Mouse (Mus musculus): Measurements from ENCODE around the gene Ece2. TPM values are rescaled to one million over a fixed set of nuclear protein-coding genes. Genes with fewer than 3 reads are reported as not detected.
A peak's percentile ranks its signal among the peaks of the same experiment; 100 is the strongest.

Ece2 gene
- polyA plus RNA-seq, 1 experiment: 79.0 TPM

GRCm38 (mm10) chr16:20596687-20597441 is 32.8 kb upstream of the Ece2 start:
- Histone ChIP-seq H3K4me3 (replicated peaks; ENCODE audit: insufficient read depth, low read depth, low read length) (no peak overlapping the region), H3K27ac (ENCODE audit: insufficient read depth, low read length) (no peak overlapping the region), H3K27me3 (ENCODE audit: control insufficient read depth, insufficient read depth, low read length) (no peaks in the 10 kb centered on the region; the same call in 1 of the 2 replicates), H3K4me1 (ENCODE audit: control insufficient read depth, insufficient read depth, low read length) (no peaks in the 10 kb centered on the region)
- TF ChIP-seq CTCF (IDR thresholded peaks at IDR 0.05; ENCODE audit: borderline replicate concordance, insufficient read depth, low read depth, low read length) (no peak), POLR2A (IDR thresholded peaks at IDR 0.05; ENCODE audit: borderline replicate concordance, insufficient read depth, low read length) (no peak)
- 71% methylated on average over 7 of the region's 7 CpGs for WGBS
- no peak for DNase-seq

DNA sequence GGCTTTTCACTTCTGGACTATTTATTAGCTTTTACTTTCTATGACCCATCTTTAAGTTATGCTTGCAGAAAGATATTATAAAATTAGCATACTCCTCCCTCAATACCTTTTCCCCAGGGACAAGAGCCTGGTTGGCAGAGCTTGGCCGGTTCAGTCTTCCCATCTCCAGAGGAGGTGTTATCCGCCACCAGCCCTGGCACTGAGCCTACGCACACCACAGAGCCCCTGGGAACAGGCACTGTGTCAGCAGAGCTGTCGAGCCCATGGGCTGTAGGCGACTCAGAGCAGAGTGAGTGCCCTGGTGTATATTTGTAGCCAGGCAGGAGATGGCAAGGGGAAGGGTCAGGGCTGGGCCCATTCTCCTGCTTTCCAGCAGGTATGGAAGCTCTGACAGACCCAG is 29.1 kb upstream of the Ece2 start:
- Histone ChIP-seq H3K4me1 (ENCODE audit: control insufficient read depth, insufficient read depth, low read length) (no peaks in the 10 kb centered on the region), H3K27ac (ENCODE audit: insufficient read depth, low read length) (no peak overlapping the region), H3K4me3 (replicated peaks; ENCODE audit: insufficient read depth, low read depth, low read length) (no peak overlapping the region), H3K27me3 (ENCODE audit: control insufficient read depth, insufficient read depth, low read length) (no peaks in the 10 kb centered on the region; the same call in 1 of the 2 replicates)
- DNase-seq: no peak
- TF ChIP-seq CTCF (IDR thresholded peaks at IDR 0.05; ENCODE audit: borderline replicate concordance, insufficient read depth, low read depth, low read length) (no peak), POLR2A (IDR thresholded peaks at IDR 0.05; ENCODE audit: borderline replicate concordance, insufficient read depth, low read length) (no peak)
- 13% methylated on average over 5 of the region's 5 CpGs for WGBS

DNA sequence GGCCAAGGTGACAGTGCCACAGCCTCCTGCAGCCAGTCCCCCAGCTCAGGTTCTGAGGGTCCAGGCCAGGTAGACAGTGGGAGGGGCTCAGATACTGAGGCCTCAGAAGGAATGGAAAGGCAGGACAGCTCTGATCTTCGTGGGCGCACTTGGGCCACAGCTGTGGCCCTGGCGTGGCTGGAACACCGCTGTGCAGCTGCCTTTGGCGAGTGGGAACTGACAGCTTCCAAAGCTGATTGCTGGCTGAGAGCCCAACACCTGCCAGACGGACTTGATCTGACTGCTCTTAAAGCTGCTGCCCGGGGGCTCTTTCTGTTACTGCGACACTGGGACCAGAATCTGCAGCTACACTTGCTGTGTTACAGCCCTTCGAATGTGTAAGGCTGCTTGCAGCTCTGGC is 24.9 kb upstream of the Ece2 start:
- Histone ChIP-seq H3K27me3 (ENCODE audit: control insufficient read depth, insufficient read depth, low read length) (no peaks in the 10 kb centered on the region), H3K27ac (ENCODE audit: insufficient read depth, low read length) (no peak overlapping the region), H3K4me1 (ENCODE audit: control insufficient read depth, insufficient read depth, low read length) (no peaks in the 10 kb centered on the region), H3K4me3 (replicated peaks; ENCODE audit: insufficient read depth, low read depth, low read length) (no peak overlapping the region)
- no peak for TF ChIP-seq POLR2A (IDR thresholded peaks at IDR 0.05; ENCODE audit: borderline replicate concordance, insufficient read depth, low read length)
- TF ChIP-seq CTCF (IDR thresholded peaks at IDR 0.05; ENCODE audit: borderline replicate concordance, insufficient read depth, low read depth, low read length): no peak
- no peak for DNase-seq
- WGBS: 19% methylated on average over 9 of the region's 9 CpGs

- TF ChIP-seq POLR2A (IDR thresholded peaks at IDR 0.05; ENCODE audit: borderline replicate concordance, insufficient read depth, low read length) (peak; percentile 97), CTCF (IDR thresholded peaks at IDR 0.05; ENCODE audit: borderline replicate concordance, insufficient read depth, low read depth, low read length) (no peak)
- H3K27ac ChIP-seq (ENCODE audit: insufficient read depth, low read length): peak overlapping the region; percentile 55
- WGBS: under 1% methylated on average over 28 of the region's 28 CpGs
Measured at GRCm38 (mm10) chr16:20610501-20611356, 18.9 kb upstream of the Ece2 start.

DNA sequence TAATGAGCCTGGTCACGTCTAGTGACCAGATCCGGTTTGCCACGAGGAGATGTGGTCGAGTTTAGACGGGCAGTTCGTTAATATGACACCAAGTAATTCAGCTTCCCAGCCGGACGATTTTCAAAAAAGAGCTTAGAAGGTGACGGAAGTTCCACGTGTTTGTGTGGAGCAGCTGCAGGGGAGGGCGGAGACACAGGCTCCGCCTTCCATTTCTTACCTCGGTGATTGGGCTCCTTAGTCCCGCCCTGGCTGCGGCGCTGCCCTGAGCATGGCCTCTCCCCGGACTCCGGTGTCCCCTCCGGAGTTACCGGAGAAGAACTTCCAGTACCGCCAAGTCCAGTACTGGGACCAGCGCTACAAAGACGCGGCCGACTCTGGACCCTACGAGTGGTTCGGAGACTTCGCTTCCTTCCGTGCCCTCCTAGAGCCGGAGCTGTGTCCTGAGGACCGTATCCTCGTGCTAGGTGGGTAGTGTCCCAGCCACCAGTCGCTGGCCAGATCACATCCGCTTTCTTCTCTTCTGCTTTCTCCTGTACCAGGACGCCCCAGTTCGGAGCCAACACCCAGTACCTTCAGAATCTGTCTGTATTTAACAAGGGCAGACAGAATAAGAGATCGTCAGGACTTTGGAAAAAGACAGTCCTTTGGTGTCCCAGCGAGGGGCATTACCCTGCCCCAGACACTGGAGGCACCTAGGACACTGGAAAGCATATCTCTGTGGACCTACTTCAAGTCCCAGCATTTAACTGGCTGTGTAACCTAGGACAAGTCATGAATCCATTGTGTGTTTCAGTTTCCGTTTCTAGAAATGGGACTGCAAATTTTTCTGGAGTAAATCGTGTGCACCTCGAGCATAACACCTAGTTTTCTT is 18.0 kb upstream of the Ece2 start, which contains the start of the genes Eef1akmt4, Gm49333 and Alg3:
TSS of gene Eef1akmt4 (plus strand) at position 237 of the 871 bp plus-strand sequence.
TSS of gene Gm49333 (plus strand) at position 254 of the 871 bp plus-strand sequence.
TSS of gene Alg3 (minus strand) at position 379 of the 871 bp plus-strand sequence.
- TF ChIP-seq CTCF (IDR thresholded peaks at IDR 0.05; ENCODE audit: borderline replicate concordance, insufficient read depth, low read depth, low read length) (no peak), POLR2A (IDR thresholded peaks at IDR 0.05; ENCODE audit: borderline replicate concordance, insufficient read depth, low read length) (0 out of 2 replicates have a peak, but pooled peaks have one; percentile 9)
- H3K27ac ChIP-seq (ENCODE audit: insufficient read depth, low read length): peak within 1 kb of the TSS; percentile 55
- H3K27me3 ChIP-seq (ENCODE audit: control insufficient read depth, insufficient read depth, low read length): no peaks in the 10 kb centered on the region
- WGBS: 1% methylated on average over 41 of the region's 41 CpGs
- peak within 1 kb of the TSS; percentile 96 for H3K4me3 ChIP-seq (replicated peaks; ENCODE audit: insufficient read depth, low read depth, low read length)
- DNase-seq: peak; percentile 79 to 84
- no peaks in the 10 kb centered on the region for H3K4me1 ChIP-seq (ENCODE audit: control insufficient read depth, insufficient read depth, low read length)

More at GRCm38 (mm10) chr16:20610501-20611356, 18.9 kb upstream of the Ece2 start:
- H3K4me3 ChIP-seq (replicated peaks; ENCODE audit: insufficient read depth, low read depth, low read length): peak overlapping the region; percentile 96
- no peaks in the 10 kb centered on the region for H3K4me1 ChIP-seq (ENCODE audit: control insufficient read depth, insufficient read depth, low read length)
- DNase-seq: peak; percentile 80 to 82
- no peaks in the 10 kb centered on the region for H3K27me3 ChIP-seq (ENCODE audit: control insufficient read depth, insufficient read depth, low read length)

DNA sequence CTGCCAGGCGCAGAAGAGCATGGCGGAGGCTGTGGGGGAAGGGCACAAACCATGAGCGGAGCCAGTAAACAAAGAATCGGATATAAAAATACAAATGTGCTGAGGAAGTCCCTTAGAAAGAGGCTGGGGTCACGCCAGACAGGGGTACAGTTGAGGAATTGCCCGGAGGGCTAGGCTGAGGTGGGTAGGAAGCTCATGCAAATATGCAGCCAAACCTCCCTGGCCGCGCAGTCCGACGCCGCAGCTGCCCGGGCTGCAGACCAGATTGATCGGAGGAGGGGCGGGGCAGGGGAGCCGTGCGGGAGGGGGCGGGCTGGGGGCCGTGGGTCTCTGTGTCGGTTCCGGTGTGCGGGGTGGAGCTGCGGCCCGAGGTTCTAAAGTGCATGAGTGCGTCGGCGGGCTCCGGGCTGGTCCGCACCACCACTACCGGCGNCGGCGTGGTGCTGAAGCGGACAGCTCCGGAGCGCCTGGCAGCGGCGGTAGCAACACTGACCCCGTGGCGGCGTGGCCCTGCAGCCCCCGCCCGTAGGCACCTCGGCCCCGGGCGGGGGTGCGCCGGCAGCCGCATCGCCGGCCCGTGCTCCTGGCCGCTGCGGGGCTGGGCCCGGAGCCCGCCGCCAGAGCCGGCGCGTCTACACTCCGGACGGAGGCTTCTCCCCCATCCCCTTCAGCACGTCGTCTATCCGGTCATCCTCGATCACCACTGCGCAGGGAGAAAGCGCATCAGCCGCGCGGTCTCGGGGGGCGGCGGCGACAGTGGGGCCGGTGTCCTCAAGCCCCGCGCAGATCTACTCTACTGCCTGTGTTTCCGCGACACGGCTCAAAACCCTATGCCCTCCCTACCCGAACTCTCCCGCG is 9.9 kb upstream of the Ece2 start:
- Histone ChIP-seq H3K4me3 (replicated peaks; ENCODE audit: insufficient read depth, low read depth, low read length) (peak overlapping the region; percentile 91), H3K27ac (ENCODE audit: insufficient read depth, low read length) (0 out of 2 replicates have a peak overlapping the region, but pooled peaks have one; percentile 27), H3K27me3 (ENCODE audit: control insufficient read depth, insufficient read depth, low read length) (no peaks in the 10 kb centered on the region), H3K4me1 (ENCODE audit: control insufficient read depth, insufficient read depth, low read length) (peaks cover 4% of the 10 kb centered on the region; the same call in 1 of the 2 replicates)
- no peak for TF ChIP-seq POLR2A (IDR thresholded peaks at IDR 0.05; ENCODE audit: borderline replicate concordance, insufficient read depth, low read length)
- no peak for TF ChIP-seq CTCF (IDR thresholded peaks at IDR 0.05; ENCODE audit: borderline replicate concordance, insufficient read depth, low read depth, low read length)
- peak; percentile 20 to 57 for DNase-seq
- 2% methylated on average over 80 of the region's 83 CpGs for WGBS

All from cerebellum, adult 2 months (tissue).